Mouse (Mus musculus) liver, postnatal 0 days (tissue): ENCODE measurements around the gene Ttc39a.

Source experiments
- CTCF ChIP-seq: sonication (generic); IDR thresholded peaks from 2 replicates; pipeline ENCODE4 v1.5.1; 2016; ENCODE audit warnings: antibody characterized with exemption, low read depth
- EP300 ChIP-seq: IDR thresholded peaks from 2 replicates; pipeline ENCODE4 v1.6.1; 2016; ENCODE audit warnings: antibody characterized with exemption, low read depth, mild to moderate bottlenecking

GRCm38 (mm10) chr4:109442649-109443048, 36.2 kb downstream of the Ttc39a start:
- no peak for TF ChIP-seq CTCF
- no peak for TF ChIP-seq EP300
